Mouse (Mus musculus): ENCODE data around the gene Plppr2. TPM values are rescaled to one million over a fixed set of nuclear protein-coding genes. Genes with fewer than 3 reads are reported as not detected.

Plppr2 gene
- polyA plus RNA-seq, 1 experiment from 2014 or later = 9.3 TPM

GRCm38 (mm10) chr9:21932445-21933137, 4.2 kb upstream of the Plppr2 start:
- WGBS = 55% methylated on average over 12 of the region's 12 CpGs
- Histone ChIP-seq H3K9ac (replicated peaks) (no peak overlapping the region), H3K36me3 (no peaks in the 10 kb centered on the region), H3K27ac (no peak overlapping the region), H3K4me1 (replicated peaks) (no peaks in the 10 kb centered on the region; the same call in 1 of the 2 replicates), H3K9me3 (no peaks in the 10 kb centered on the region), H3K27me3 (peaks cover 5% of the 10 kb centered on the region; the same call in 1 of the 2 replicates), H3K4me3 (replicated peaks) (no peak overlapping the region), H3K4me2 (no peak overlapping the region)
- ATAC-seq (ENCODE audit: insufficient number of reproducible peaks, insufficient read depth, low FRiP score, low TSS enrichment, low read depth) = no peak

GRCm38 (mm10) chr9:21934021-21934420, 2.8 kb upstream of the Plppr2 start:
- no peaks in the 10 kb centered on the region; the same call in 1 of the 2 replicates for H3K4me1 ChIP-seq (replicated peaks)
- H3K9ac ChIP-seq (replicated peaks) = 0 out of 2 replicates have a peak overlapping the region, but pooled peaks have one; percentile 23
- WGBS = 88% methylated on average over 12 of the region's 12 CpGs
- no peaks in the 10 kb centered on the region for H3K9me3 ChIP-seq
- no peaks in the 10 kb centered on the region for H3K36me3 ChIP-seq
- H3K4me3 ChIP-seq (replicated peaks) = no peak overlapping the region
- H3K4me2 ChIP-seq = no peak overlapping the region
- H3K27ac ChIP-seq = no peak overlapping the region
- H3K27me3 ChIP-seq = peaks cover 5% of the 10 kb centered on the region; the same call in 1 of the 2 replicates
- ATAC-seq (ENCODE audit: insufficient number of reproducible peaks, insufficient read depth, low FRiP score, low TSS enrichment, low read depth) = no peak

GRCm38 (mm10) chr9:21935466-21936131, 1.2 kb upstream of the Plppr2 start:
- Histone ChIP-seq H3K4me1 (replicated peaks) (no peaks in the 10 kb centered on the region; the same call in 1 of the 2 replicates), H3K9me3 (no peaks in the 10 kb centered on the region), H3K9ac (replicated peaks) (no peak overlapping the region), H3K27ac (no peak overlapping the region), H3K27me3 (peaks cover 5% of the 10 kb centered on the region; the same call in 1 of the 2 replicates), H3K4me2 (0 out of 2 replicates have a peak overlapping the region, but pooled peaks have one; percentile 68), H3K4me3 (replicated peaks) (no peak overlapping the region), H3K36me3 (peaks cover under 1% of the 10 kb centered on the region; the same call in 1 of the 2 replicates)
- WGBS = 83% methylated on average over 7 of the region's 7 CpGs
- ATAC-seq (ENCODE audit: insufficient number of reproducible peaks, insufficient read depth, low FRiP score, low TSS enrichment, low read depth) = no peak

- H3K9ac ChIP-seq (replicated peaks) = peak overlapping the region; percentile 63; the same call in 1 of the 2 replicates
- ATAC-seq (ENCODE audit: insufficient number of reproducible peaks, insufficient read depth, low FRiP score, low TSS enrichment, low read depth) = no peak
- H3K9me3 ChIP-seq = no peaks in the 10 kb centered on the region
- H3K27me3 ChIP-seq = peaks cover 3% of the 10 kb centered on the region; the same call in 1 of the 2 replicates
- H3K4me2 ChIP-seq = peak overlapping the region; percentile 68
- WGBS = 80% methylated on average over 4 of the region's 4 CpGs
- H3K36me3 ChIP-seq = peaks cover 3% of the 10 kb centered on the region; the same call in 1 of the 2 replicates
- H3K4me3 ChIP-seq (replicated peaks) = peak overlapping the region; percentile 52
- no peak overlapping the region for H3K27ac ChIP-seq
- no peaks in the 10 kb centered on the region; the same call in 1 of the 2 replicates for H3K4me1 ChIP-seq (replicated peaks)
Measured at GRCm38 (mm10) chr9:21937711-21938175, 910 bp downstream of the Plppr2 start.

- Histone ChIP-seq H3K27ac (no peak overlapping the region), H3K27me3 (peaks cover 4% of the 10 kb centered on the region), H3K4me3 (replicated peaks) (no peak overlapping the region), H3K4me2 (no peak overlapping the region), H3K9ac (replicated peaks) (no peak overlapping the region), H3K9me3 (no peaks in the 10 kb centered on the region), H3K4me1 (replicated peaks) (no peaks in the 10 kb centered on the region; the same call in 1 of the 2 replicates), H3K36me3 (peaks cover 3% of the 10 kb centered on the region; the same call in 1 of the 2 replicates)
- no peak for ATAC-seq (ENCODE audit: insufficient number of reproducible peaks, insufficient read depth, low FRiP score, low TSS enrichment, low read depth)
- 86% methylated on average over 4 of the region's 4 CpGs for WGBS
Measured at GRCm38 (mm10) chr9:21938234-21938855, 1.5 kb downstream of the Plppr2 start.

- peaks cover 8% of the 10 kb centered on the region for H3K4me1 ChIP-seq (replicated peaks)
- no peak overlapping the region for H3K4me3 ChIP-seq (replicated peaks)
- H3K27me3 ChIP-seq = peaks cover 48% of the 10 kb centered on the region
- no peaks in the 10 kb centered on the region for H3K9me3 ChIP-seq
- H3K4me2 ChIP-seq = no peak overlapping the region
- ATAC-seq (ENCODE audit: insufficient number of reproducible peaks, insufficient read depth, low FRiP score, low TSS enrichment, low read depth) = no peak
- no peak overlapping the region for H3K27ac ChIP-seq
- H3K9ac ChIP-seq (replicated peaks) = no peak overlapping the region
- peaks cover 3% of the 10 kb centered on the region; the same call in 1 of the 2 replicates for H3K36me3 ChIP-seq
- 75% methylated on average over 12 of the region's 12 CpGs for WGBS
Measured at GRCm38 (mm10) chr9:21943046-21943445, 6.2 kb downstream of the Plppr2 start.

GRCm38 (mm10) chr9:21943638-21944037, 6.8 kb downstream of the Plppr2 start:
- Histone ChIP-seq H3K27ac (no peak overlapping the region), H3K4me2 (no peak overlapping the region), H3K4me3 (replicated peaks) (no peak overlapping the region), H3K4me1 (replicated peaks) (peaks cover 8% of the 10 kb centered on the region), H3K36me3 (peaks cover 3% of the 10 kb centered on the region; the same call in 1 of the 2 replicates), H3K9ac (replicated peaks) (no peak overlapping the region), H3K9me3 (no peaks in the 10 kb centered on the region), H3K27me3 (peaks cover 54% of the 10 kb centered on the region)
- WGBS = 40% methylated on average over 12 of the region's 12 CpGs
- ATAC-seq (ENCODE audit: insufficient number of reproducible peaks, insufficient read depth, low FRiP score, low TSS enrichment, low read depth) = no peak

GRCm38 (mm10) chr9:21944267-21944666, 7.4 kb downstream of the Plppr2 start:
- Histone ChIP-seq H3K4me1 (replicated peaks) (peaks cover 8% of the 10 kb centered on the region), H3K27ac (no peak overlapping the region), H3K9me3 (no peaks in the 10 kb centered on the region), H3K4me2 (peak overlapping the region; percentile 35; the same call in 1 of the 2 replicates), H3K9ac (replicated peaks) (no peak overlapping the region), H3K36me3 (peaks cover 3% of the 10 kb centered on the region; the same call in 1 of the 2 replicates), H3K4me3 (replicated peaks) (no peak overlapping the region), H3K27me3 (peaks cover 61% of the 10 kb centered on the region)
- ATAC-seq (ENCODE audit: insufficient number of reproducible peaks, insufficient read depth, low FRiP score, low TSS enrichment, low read depth) = no peak
- WGBS = 14% methylated on average over 23 of the region's 23 CpGs

GRCm38 (mm10) chr9:21947540-21948130, 10.8 kb downstream of the Plppr2 start:
- Histone ChIP-seq H3K4me2 (peak overlapping the region; percentile 39), H3K27ac (no peak overlapping the region), H3K36me3 (no peaks in the 10 kb centered on the region), H3K4me1 (replicated peaks) (peaks cover 8% of the 10 kb centered on the region), H3K9me3 (no peaks in the 10 kb centered on the region), H3K27me3 (peaks cover 65% of the 10 kb centered on the region), H3K4me3 (replicated peaks) (no peak overlapping the region; the same call in 1 of the 2 replicates), H3K9ac (replicated peaks) (no peak overlapping the region)
- no peak for ATAC-seq (ENCODE audit: insufficient number of reproducible peaks, insufficient read depth, low FRiP score, low TSS enrichment, low read depth)
- 4% methylated on average over 28 of the region's 28 CpGs for WGBS

GRCm38 (mm10) chr9:21948146-21948545, 11.3 kb downstream of the Plppr2 start:
- Histone ChIP-seq H3K4me1 (replicated peaks) (peaks cover 8% of the 10 kb centered on the region), H3K27ac (no peak overlapping the region), H3K36me3 (no peaks in the 10 kb centered on the region), H3K4me3 (replicated peaks) (no peak overlapping the region), H3K27me3 (peaks cover 63% of the 10 kb centered on the region), H3K9ac (replicated peaks) (no peak overlapping the region), H3K9me3 (no peaks in the 10 kb centered on the region), H3K4me2 (no peak overlapping the region)
- no peak for ATAC-seq (ENCODE audit: insufficient number of reproducible peaks, insufficient read depth, low FRiP score, low TSS enrichment, low read depth)
- WGBS = 49% methylated on average over 8 of the region's 8 CpGs

Data from limb, embryonic 12.5 days (tissue).